Mouse (Mus musculus) heart, adult 8-10 months (tissue): ENCODE data around the gene Igsf23. TPM values are rescaled to one million over a fixed set of nuclear protein-coding genes. Genes with fewer than 3 reads are reported as not detected.
"Not testable (repeated sequence)": the region's sequence is repeated elsewhere in the genome, so short reads cannot be mapped to it uniquely, and the experiment has no call there.

Experiments used
- DNase-seq: peaks from one replicate; pipeline ENCODE4 v3.0.0; 2022; ENCODE audit warnings: low spot score
- total RNA-seq, 4 experiments: library from RNA; stranded (reverse); gene quantifications; 2 replicates each; pipeline ENCODE4 v1.2.4; 2022

Gene Igsf23
- 1 to 10 TPM; 1.4 to 2.1 (median 1.6) TPM for total RNA-seq

GRCm38 (mm10) chr7:19950589-19950988 is at the start of gene Igsf23:
TSS of gene Igsf23 (minus strand) at chr7:19950756.
- no peak for DNase-seq

- not testable (repeated sequence) for DNase-seq
These were observed 46.2 kb upstream of the Igsf23 start for GRCm38 (mm10) chr7:19996721-19997120.

GRCm38 (mm10) chr7:19991165-19991564 is 40.6 kb upstream of the Igsf23 start, which contains the start of gene Nlrp9b:
TSS of gene Nlrp9b (plus strand) at chr7:19991465.
- DNase-seq, result not testable (repeated sequence)

DNA sequence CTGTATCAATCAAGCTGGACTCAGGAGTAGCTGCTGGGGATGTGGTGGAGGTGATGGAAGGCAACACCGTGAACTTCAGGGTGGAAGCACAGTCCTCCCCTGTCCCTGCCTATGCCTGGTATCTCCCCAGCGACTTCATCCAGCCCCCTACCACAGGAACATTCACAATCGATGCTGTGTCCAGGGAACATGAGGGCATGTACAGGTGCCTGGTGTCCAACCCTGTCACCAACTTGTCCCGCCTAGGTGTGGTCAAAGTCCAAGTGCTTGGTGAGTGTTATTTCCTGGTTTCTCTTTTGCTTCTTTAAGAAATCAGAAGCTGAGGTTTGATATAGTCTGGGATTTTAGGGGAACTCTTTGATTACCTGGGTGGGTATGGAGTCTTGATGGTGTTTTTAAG is 21.0 kb upstream of the Igsf23 start:
- no peak for DNase-seq

- no peak for DNase-seq
These were observed 19.6 kb upstream of the Igsf23 start for GRCm38 (mm10) chr7:19970196-19970595.

DNA sequence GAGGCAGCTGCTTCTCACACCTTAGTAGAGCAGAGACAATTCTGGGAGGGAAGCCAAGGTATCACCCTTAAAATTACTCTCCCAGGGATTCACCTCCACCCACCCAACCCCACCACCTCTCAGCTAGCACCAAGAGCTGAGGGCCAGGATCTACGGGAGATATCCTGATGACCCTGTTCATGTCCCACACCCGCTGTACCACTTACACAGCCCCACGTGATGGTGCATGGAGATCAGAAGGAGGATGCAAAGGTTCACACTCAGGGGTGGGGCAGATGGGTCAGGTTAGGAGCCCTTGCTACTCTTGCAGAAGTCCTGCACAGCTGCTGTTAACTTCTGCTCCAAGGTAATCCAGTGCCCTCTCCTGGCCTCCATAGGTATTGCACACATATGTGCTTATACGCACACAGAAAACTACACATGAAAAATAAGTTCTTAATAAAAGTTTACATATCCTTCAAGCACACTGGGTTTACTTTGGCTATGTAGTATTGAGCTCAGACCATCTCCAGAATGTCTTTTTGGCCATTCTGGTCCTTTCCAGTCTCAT is 19.1 kb upstream of the Igsf23 start:
- no peak for DNase-seq

DNA sequence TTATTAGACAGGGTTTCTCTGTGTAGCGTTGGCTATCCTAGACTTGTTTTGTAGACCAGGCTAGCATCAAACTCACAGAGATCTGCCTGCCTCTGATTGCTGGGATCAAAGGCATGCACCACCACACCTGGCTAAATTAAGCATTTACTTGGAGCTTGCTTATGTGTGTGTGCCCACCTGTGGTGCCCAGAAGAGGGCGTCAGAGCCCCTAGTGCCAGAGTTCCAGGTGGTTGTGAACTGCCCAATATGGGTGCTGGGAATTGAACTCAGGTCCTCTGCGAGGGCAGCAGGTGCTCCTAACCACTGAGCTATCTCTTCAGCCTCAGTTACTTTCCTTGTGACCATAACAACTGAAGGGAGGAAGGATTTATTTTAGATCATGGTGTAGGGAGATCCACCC is 18.6 kb upstream of the Igsf23 start:
- DNase-seq, result no peak

- no peak for DNase-seq
These were observed 14.5 kb upstream of the Igsf23 start, which contains the start of gene Ceacam20 for GRCm38 (mm10) chr7:19964985-19965579. TSS of gene Ceacam20 (plus strand) at chr7:19965412.

- DNase-seq, result no peak
These were observed 11.9 kb upstream of the Igsf23 start for GRCm38 (mm10) chr7:19962423-19962822.

DNA sequence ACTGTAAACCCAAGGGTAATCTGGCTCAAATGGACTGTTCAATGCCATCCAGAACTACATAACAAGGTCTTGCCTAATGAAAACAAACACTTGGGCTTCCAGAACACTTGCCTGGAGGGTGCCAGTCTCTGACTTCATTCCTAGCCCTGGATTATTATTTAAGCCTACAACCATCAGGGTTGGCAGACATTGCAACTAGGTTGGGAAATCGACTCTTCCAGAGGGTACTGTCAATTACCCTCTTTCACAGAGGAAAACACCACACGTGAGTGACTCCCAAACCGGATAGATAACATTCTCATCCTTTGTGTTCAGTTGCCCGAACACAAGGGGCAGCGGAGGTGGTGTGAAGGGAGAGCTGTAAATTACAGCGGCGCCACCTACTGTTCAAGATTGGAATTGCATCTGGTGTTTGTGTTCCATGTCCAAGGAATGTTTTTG is 5.8 kb upstream of the Igsf23 start:
- DNase-seq, result peak; percentile 92

- no peak for DNase-seq
These were observed 5.3 kb upstream of the Igsf23 start for GRCm38 (mm10) chr7:19955861-19956260.

- no peak for DNase-seq
These were observed 2.5 kb upstream of the Igsf23 start for GRCm38 (mm10) chr7:19953054-19953453.

DNA sequence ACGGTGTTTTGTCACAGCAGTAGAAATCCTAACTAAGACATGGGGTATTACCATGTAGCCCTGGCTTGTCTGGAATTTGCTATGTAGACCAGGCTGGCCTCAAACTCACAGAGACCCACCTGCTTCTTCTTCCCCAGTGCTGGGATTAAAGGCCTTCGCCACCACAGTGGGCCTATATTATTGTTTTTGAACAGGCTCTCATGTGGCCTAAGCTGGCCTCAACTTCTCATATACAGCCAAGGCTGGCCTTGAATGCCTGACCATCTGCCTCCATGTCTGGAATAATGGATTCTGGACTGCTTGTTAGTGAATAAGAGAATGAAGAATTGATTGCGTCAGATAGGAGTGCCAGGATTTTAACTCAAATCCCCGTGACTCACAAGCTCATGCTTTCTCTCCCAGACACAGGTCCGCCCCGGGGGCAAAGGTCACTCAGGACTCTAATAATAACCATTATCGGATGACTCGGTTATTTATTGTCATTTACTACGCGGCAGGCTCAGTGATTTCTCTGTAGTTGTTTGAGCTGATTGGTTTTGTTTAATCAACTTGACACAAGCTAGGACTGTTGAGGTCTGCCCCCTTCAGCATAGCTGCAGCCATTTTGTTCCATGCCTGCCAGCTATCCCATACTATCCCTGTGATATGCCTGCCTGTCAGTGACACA is 1.9 kb upstream of the Igsf23 start:
- DNase-seq, result no peak

GRCm38 (mm10) chr7:19949996-19950395 is 560 bp downstream of the Igsf23 start:
- DNase-seq, result no peak

- no peak for DNase-seq
These were observed 1.6 kb downstream of the Igsf23 start for GRCm38 (mm10) chr7:19948956-19949355.

DNA sequence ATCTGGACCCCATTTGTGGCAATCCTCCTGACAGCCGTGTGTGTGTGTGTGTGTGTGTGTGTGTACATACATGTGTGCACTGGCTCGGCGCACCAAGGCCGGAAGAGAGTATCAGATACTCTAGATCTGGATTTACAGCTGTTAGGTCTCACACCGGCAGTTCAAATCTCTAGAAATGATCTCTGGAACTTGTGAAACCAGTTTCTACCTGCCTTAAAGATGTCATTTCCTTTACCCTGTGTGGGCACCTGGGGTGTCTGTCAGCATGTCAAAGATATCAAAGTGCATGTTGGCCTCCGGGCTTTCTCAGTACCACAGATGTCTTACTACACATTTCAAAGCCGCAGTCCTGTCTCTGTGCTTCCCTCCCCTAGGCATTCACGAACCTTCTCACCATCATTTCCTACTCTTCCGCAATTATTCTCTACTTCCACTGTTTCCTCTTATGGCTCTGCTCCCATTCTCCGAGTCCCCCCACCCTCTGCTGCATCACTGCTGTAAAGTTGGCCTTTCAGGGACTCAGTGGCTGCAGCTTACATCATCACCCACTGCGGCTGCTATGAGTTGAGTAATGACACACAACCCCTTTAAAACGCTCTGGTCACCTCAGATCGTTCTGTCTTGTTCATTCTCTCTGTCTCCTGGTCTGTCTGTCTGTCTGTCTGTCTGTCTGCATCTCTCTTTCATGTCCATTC is 4.6 kb downstream of the Igsf23 start:
- DNase-seq, result no peak

- DNase-seq, result no peak
These were observed 5.4 kb downstream of the Igsf23 start for GRCm38 (mm10) chr7:19945201-19945600.

DNA sequence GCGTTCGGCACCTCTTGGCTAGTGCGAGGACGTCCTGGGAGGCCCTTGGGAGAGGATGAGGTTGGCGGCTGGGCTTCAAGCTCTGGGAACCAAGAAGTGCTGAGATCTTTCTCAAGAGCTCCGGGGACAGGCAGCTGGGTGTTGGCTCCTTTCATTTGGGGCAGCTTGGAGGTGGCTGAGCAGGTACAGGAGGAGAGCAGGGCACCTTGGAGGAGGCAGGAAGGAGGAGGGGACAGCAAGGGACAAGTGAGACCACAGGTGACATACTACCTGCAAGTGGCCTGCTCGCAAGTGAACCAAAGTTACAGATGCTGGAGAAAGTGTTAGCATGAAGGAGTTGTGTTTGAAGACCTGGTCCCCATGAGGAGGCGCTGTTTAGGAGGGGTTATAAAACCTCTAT is 5.8 kb downstream of the Igsf23 start:
- no peak for DNase-seq

DNA sequence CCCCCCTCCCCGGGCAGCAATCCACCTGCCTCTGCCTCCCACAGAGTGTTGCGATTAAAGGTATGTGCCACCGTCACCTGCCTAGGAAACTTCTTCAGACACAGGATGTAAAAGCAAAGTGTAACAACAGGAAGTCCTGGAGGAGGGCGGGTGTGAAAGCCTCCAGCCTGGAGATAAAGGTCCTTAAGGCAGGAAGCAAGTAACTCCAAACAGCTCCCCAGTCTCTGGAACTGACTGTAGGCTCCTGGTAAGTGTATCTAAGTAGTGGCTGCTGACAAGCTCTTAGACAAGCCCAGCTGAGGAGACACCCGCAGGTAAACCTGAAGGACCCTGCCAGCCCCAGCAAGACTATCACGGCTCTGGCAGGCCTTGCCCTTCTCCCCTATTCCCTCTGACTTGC is 10.3 kb downstream of the Igsf23 start:
- DNase-seq, result peak; percentile 40

GRCm38 (mm10) chr7:19939555-19940235 is 10.9 kb downstream of the Igsf23 start:
- peak; percentile 87 for DNase-seq

DNA sequence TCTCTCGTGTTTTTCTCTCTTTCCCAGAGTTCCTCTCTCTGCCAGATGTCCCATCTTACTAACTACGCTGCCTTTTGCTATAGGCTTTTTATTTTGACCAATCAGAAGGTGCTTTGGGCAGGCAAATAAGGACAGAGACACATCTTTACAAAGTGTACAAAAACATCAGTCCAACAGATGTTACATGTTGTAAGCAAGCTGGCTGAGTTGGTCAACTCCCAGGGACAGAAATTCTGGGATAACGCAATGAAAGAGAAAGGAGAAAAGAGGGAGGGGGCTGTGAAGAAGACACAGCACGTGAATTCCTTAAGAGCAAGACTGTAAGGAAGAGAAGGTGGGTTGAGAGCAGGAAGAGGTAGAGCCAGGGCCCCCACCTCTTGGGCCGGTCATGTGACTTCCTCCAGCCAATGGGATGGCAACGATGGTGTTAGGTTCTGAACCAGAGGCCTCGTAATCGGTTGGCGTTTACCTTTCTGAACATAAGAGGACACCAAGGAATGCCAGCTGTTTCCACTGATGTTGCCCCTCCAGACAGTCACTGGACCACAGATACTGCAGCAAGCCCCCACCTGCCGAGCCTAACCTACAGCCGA is 13.2 kb downstream of the Igsf23 start:
- no peak for DNase-seq
